Mouse (Mus musculus): ENCODE data around the gene Chrm5. TPM values are rescaled to one million over a fixed set of nuclear protein-coding genes. Genes with fewer than 3 reads are reported as not detected.
A peak's percentile ranks its signal among the peaks of the same experiment; 100 is the strongest.

The Chrm5 gene
- total and polyA plus RNA-seq, 3 experiments = not detected

GRCm38 (mm10) chr2:112516728-112517127, 36.2 kb upstream of the Chrm5 start:
- H3K9ac ChIP-seq (ENCODE audit: control insufficient read depth, low read depth, low read length, poor library complexity, severe bottlenecking) = no peak overlapping the region
- H3K4me3 ChIP-seq (ENCODE audit: control insufficient read depth in 1 of 2, insufficient read depth in 1 of 2, low read depth in 2 of 2, low read length in 2 of 2) = no peak overlapping the region
- TF ChIP-seq TAL1 (IDR thresholded peaks at IDR 0.05; ENCODE audit: low read length) (no peak), UBTF (IDR thresholded peaks at IDR 0.05; ENCODE audit: borderline replicate concordance, insufficient read depth, low read depth, low read length) (no peak)
- no peak for DNase-seq (ENCODE audit: low read depth, low spot score)
- H3K79me2 ChIP-seq (ENCODE audit: control insufficient read depth, insufficient read depth, low read length, poor library complexity) = no peaks in the 10 kb centered on the region
- H3K27me3 ChIP-seq (ENCODE audit: control insufficient read depth in 1 of 2, insufficient read depth in 2 of 2, low read length in 2 of 2) = no peaks in the 10 kb centered on the region
- H3K27ac ChIP-seq (ENCODE audit: control insufficient read depth, low read depth, low read length) = no peak overlapping the region
- peaks cover 8% of the 10 kb centered on the region in 2 experiments; a peak in 3 of 4 replicates for H3K4me1 ChIP-seq (ENCODE audit: control insufficient read depth in 1 of 2, insufficient read depth in 2 of 2, low read length in 2 of 2)
- H3K36me3 ChIP-seq (ENCODE audit: control insufficient read depth in 1 of 2, insufficient read depth in 2 of 2, low read length in 2 of 2) = peaks cover 0 to 17% of the 10 kb centered on the region in 2 experiments; a peak in 2 of 4 replicates
- no peaks in the 10 kb centered on the region for H3K9me3 ChIP-seq (replicated peaks; ENCODE audit: insufficient read depth, low read length)

- Histone ChIP-seq H3K9me3 (replicated peaks; ENCODE audit: insufficient read depth, low read length) (no peaks in the 10 kb centered on the region), H3K79me2 (ENCODE audit: control insufficient read depth, insufficient read depth, low read length, poor library complexity) (no peaks in the 10 kb centered on the region; the same call in 1 of the 2 replicates), H3K4me3 (ENCODE audit: control insufficient read depth in 1 of 2, insufficient read depth in 1 of 2, low read depth in 2 of 2, low read length in 2 of 2) (no peak overlapping the region), H3K36me3 (ENCODE audit: control insufficient read depth in 1 of 2, insufficient read depth in 2 of 2, low read length in 2 of 2) (peaks cover 0 to 34% of the 10 kb centered on the region in 2 experiments; a peak in 2 of 4 replicates), H3K9ac (ENCODE audit: control insufficient read depth, low read depth, low read length, poor library complexity, severe bottlenecking) (no peak overlapping the region), H3K27me3 (ENCODE audit: control insufficient read depth in 1 of 2, insufficient read depth in 2 of 2, low read length in 2 of 2) (no peaks in the 10 kb centered on the region), H3K4me1 (ENCODE audit: control insufficient read depth in 1 of 2, insufficient read depth in 2 of 2, low read length in 2 of 2) (peaks cover 10 to 20% of the 10 kb centered on the region in 2 experiments), H3K27ac (ENCODE audit: control insufficient read depth, low read depth, low read length) (no peak overlapping the region)
- DNase-seq (ENCODE audit: low read depth, low spot score) = peak; percentile 55
- TF ChIP-seq CTCF (IDR thresholded peaks at IDR 0.05 in 2 of 3, conservative IDR thresholded peaks at IDR 0.05 in 1 of 3; ENCODE audit: control insufficient read depth in 1 of 3, insufficient read depth in 1 of 3, low read depth in 2 of 3, low read length in 3 of 3, poor library complexity in 1 of 3, severe bottlenecking in 1 of 3) (peak; percentile 20 to 37 (median 30); a peak in 5 of 6 replicates), RAD21 (IDR thresholded peaks at IDR 0.05; ENCODE audit: low read depth, low read length) (peak; percentile 34), ETS1 (IDR thresholded peaks at IDR 0.05; ENCODE audit: low read depth, low read length) (no peak), JUND (IDR thresholded peaks at IDR 0.05; ENCODE audit: low read depth, low read length) (0 out of 2 replicates have a peak, but pooled peaks have one; percentile 37), SMC3 (IDR thresholded peaks at IDR 0.05; ENCODE audit: low read depth, low read length) (peak; percentile 31; the same call in 1 of the 2 replicates), ZKSCAN1 (IDR thresholded peaks at IDR 0.05; ENCODE audit: low read depth, low read length) (no peak), USF2 (IDR thresholded peaks at IDR 0.05; ENCODE audit: borderline replicate concordance in 1 of 2, insufficient read depth in 1 of 2, low read depth in 1 of 2, low read length in 2 of 2) (no peak)
Observed at GRCm38 (mm10) chr2:112513036-112513435, 32.5 kb upstream of the Chrm5 start.

DNA sequence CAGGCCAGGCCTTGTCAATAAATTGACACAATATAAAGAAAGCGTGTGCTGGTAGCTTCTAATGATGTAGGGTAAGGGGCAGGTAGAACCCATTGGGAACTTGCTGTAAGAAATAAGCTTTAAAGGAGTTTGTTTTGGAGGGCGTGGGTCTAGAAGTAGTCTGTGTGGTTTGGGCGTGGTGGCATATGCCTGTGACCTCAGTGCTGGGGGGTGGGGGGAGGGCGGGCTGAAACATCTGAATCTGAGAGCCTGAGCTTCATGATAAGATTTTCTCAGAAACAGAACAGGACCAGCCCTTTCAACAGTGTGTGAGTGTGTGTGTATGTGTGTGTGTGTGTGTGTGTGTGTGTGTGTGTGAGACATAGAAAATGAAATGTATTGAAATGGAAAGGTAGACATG, 29.6 kb upstream of the Chrm5 start:
- H3K27me3 ChIP-seq (ENCODE audit: control insufficient read depth in 1 of 2, insufficient read depth in 2 of 2, low read length in 2 of 2) = no peaks in the 10 kb centered on the region
- peak overlapping the region; percentile 81 for H3K27ac ChIP-seq (ENCODE audit: control insufficient read depth, low read depth, low read length)
- no peaks in the 10 kb centered on the region for H3K9me3 ChIP-seq (replicated peaks; ENCODE audit: insufficient read depth, low read length)
- peaks cover 0 to 29% of the 10 kb centered on the region in 2 experiments; a peak in 2 of 4 replicates for H3K36me3 ChIP-seq (ENCODE audit: control insufficient read depth in 1 of 2, insufficient read depth in 2 of 2, low read length in 2 of 2)
- H3K9ac ChIP-seq (ENCODE audit: control insufficient read depth, low read depth, low read length, poor library complexity, severe bottlenecking) = peak overlapping the region; percentile 39; the same call in 1 of the 2 replicates
- peaks cover 10 to 20% of the 10 kb centered on the region in 2 experiments for H3K4me1 ChIP-seq (ENCODE audit: control insufficient read depth in 1 of 2, insufficient read depth in 2 of 2, low read length in 2 of 2)
- peak; percentile 96 for DNase-seq (ENCODE audit: low read depth, low spot score)
- no peaks in the 10 kb centered on the region; the same call in 1 of the 2 replicates for H3K79me2 ChIP-seq (ENCODE audit: control insufficient read depth, insufficient read depth, low read length, poor library complexity)
- H3K4me3 ChIP-seq (ENCODE audit: control insufficient read depth in 1 of 2, insufficient read depth in 1 of 2, low read depth in 2 of 2, low read length in 2 of 2) = peak overlapping the region in 1 of 2 experiments; percentile 15; a peak in 1 of 4 replicates
- TF ChIP-seq ETS1 (IDR thresholded peaks at IDR 0.05; ENCODE audit: low read depth, low read length) (peak; percentile 95), GABPA (IDR thresholded peaks at IDR 0.05; ENCODE audit: low read depth, low read length) (0 out of 2 replicates have a peak, but pooled peaks have one; percentile 42), ZNF384 (IDR thresholded peaks at IDR 0.05; ENCODE audit: low read depth, low read length) (no peak; the same call in 1 of the 2 replicates), ELF1 (IDR thresholded peaks at IDR 0.05; ENCODE audit: low read depth, low read length) (0 out of 2 replicates have a peak, but pooled peaks have one; percentile 17), MYB (IDR thresholded peaks at IDR 0.05; ENCODE audit: low read depth, low read length) (peak; percentile 38; the same call in 1 of the 2 replicates), CTCF (IDR thresholded peaks at IDR 0.05 in 2 of 3, conservative IDR thresholded peaks at IDR 0.05 in 1 of 3; ENCODE audit: control insufficient read depth in 1 of 3, insufficient read depth in 1 of 3, low read depth in 2 of 3, low read length in 3 of 3, poor library complexity in 1 of 3, severe bottlenecking in 1 of 3) (no peak), KAT2A (conservative IDR thresholded peaks at IDR 0.05; ENCODE audit: low read depth, low read length) (no peak), UBTF (IDR thresholded peaks at IDR 0.05; ENCODE audit: borderline replicate concordance, insufficient read depth, low read depth, low read length) (no peak), POLR2AphosphoS2 (IDR thresholded peaks at IDR 0.05; ENCODE audit: low read length) (no peak), EP300 (IDR thresholded peaks at IDR 0.05; ENCODE audit: low read depth in 1 of 2, low read length in 2 of 2) (peak; percentile 86 to 95), HCFC1 (IDR thresholded peaks at IDR 0.05; ENCODE audit: low read depth, low read length) (peak; percentile 53; the same call in 1 of the 2 replicates), MAFK (IDR thresholded peaks at IDR 0.05; ENCODE audit: borderline replicate concordance, low read depth, low read length) (peak; percentile 77; the same call in 1 of the 2 replicates), POLR2A (IDR thresholded peaks at IDR 0.05; ENCODE audit: control insufficient read depth in 1 of 2, insufficient read depth in 1 of 2, low read depth in 1 of 2, low read length in 2 of 2, poor library complexity in 1 of 2) (no peak), TAL1 (IDR thresholded peaks at IDR 0.05; ENCODE audit: low read length) (peak; percentile 79), RAD21 (IDR thresholded peaks at IDR 0.05; ENCODE audit: low read depth, low read length) (no peak), MAX (IDR thresholded peaks at IDR 0.05; ENCODE audit: low read length) (0 out of 2 replicates have a peak, but pooled peaks have one; percentile 17), NELFE (IDR thresholded peaks at IDR 0.05; ENCODE audit: low read depth, low read length) (no peak), TBP (IDR thresholded peaks at IDR 0.05; ENCODE audit: low read depth, low read length) (no peak), ZKSCAN1 (IDR thresholded peaks at IDR 0.05; ENCODE audit: low read depth, low read length) (no peak)
